Mouse (Mus musculus) midbrain, embryonic 13.5 days (tissue): ENCODE measurements around the gene Tubgcp6. TPM values are rescaled to one million over a fixed set of nuclear protein-coding genes. Genes with fewer than 3 reads are reported as not detected.

ENCODE experiments used
- ATAC-seq: fragments of 200-750 bp; cut with Nextera tagmentation; 2 replicates; pipeline ENCODE4 v1.8.0; 2017; ENCODE audit warnings: mild to moderate bottlenecking, moderate TSS enrichment, moderate library complexity
- H3K27ac ChIP-seq: fragments of 300-500 bp; sonication (generic); 2 replicates; pipeline ENCODE4 v1.5.1; 2015; ENCODE audit warnings: inconsistent platforms, mild to moderate bottlenecking, moderate library complexity
- H3K27me3 ChIP-seq: fragments of 300-500 bp; sonication (generic); 2 replicates; pipeline ENCODE4 v1.6.1; 2015; ENCODE audit warnings: mild to moderate bottlenecking, inconsistent platforms
- H3K36me3 ChIP-seq: fragments of 300-500 bp; sonication (generic); 2 replicates; pipeline ENCODE4 v1.6.1; 2015; ENCODE audit warnings: mild to moderate bottlenecking, inconsistent platforms
- H3K4me1 ChIP-seq: fragments of 300-500 bp; sonication (generic); replicated peaks from 2 replicates; pipeline ENCODE4 v1.6.1; 2015; ENCODE audit warnings: inconsistent platforms
- H3K4me2 ChIP-seq: fragments of 300-500 bp; sonication (generic); replicated peaks from 2 replicates; pipeline ENCODE4 v1.6.1; 2015; ENCODE audit warnings: moderate library complexity, mild to moderate bottlenecking, inconsistent platforms
- H3K4me3 ChIP-seq: fragments of 300-500 bp; sonication (generic); replicated peaks from 2 replicates; pipeline ENCODE4 v1.5.1; 2015; ENCODE audit warnings: mild to moderate bottlenecking, inconsistent platforms
- H3K9ac ChIP-seq: fragments of 300-500 bp; sonication (generic); replicated peaks from 2 replicates; pipeline ENCODE4 v1.6.1; 2015; ENCODE audit warnings: mild to moderate bottlenecking, inconsistent platforms
- H3K9me3 ChIP-seq: fragments of 300-500 bp; sonication (generic); 2 replicates; pipeline ENCODE4 v1.6.1; 2016; ENCODE audit warnings: mild to moderate bottlenecking, inconsistent platforms
- WGBS: fragments of 180-500 bp; shearing (Covaris S2); methylation state at CpG from one replicate; pipeline ENCODE4 v1.1.7; 2015; 5-methylcytosine and 5-hydroxymethylcytosine counted together
- polyA plus RNA-seq: library from polyadenylated mRNA; unstranded; fragments of >200 nt; fragmentation: Nextera tagmentation; extraction: Ambion mirVana; gene quantifications from 2 replicates; pipeline ENCODE4 v1.2.1, GENCODE M21; 2015

Gene Tubgcp6
- polyA plus RNA-seq, 1 experiment from 2014 or later, result 17.4 TPM

DNA sequence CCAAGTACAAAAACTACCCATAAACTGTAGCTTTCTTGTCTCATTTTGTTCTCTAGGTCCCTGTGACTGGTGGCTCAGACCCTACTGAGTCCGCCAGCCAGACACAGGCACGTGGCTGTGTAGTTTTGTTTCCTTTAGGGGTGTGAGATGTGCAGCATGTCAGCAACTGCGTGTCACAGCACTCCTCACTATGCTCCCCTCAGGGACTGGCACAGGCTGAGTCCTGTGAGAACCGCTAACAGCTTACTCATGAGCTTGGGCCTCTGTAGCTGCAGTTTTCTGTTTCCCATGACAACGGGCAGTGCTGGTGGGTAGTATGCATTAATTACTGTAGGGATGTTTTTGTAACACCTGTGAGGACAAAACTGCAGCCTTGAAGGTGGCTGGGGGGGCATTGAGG, 30.7 kb downstream of the Tubgcp6 start:
- no peak overlapping the region; the same call in 1 of the 2 replicates for H3K9ac ChIP-seq
- peaks cover 52% of the 10 kb centered on the region for H3K36me3 ChIP-seq
- H3K4me1 ChIP-seq, result peaks cover 29% of the 10 kb centered on the region
- WGBS, result 75% methylated on average over 5 of the region's 5 CpGs
- no peaks in the 10 kb centered on the region for H3K27me3 ChIP-seq
- H3K4me2 ChIP-seq, result no peak overlapping the region
- H3K9me3 ChIP-seq, result no peaks in the 10 kb centered on the region
- no peak overlapping the region for H3K4me3 ChIP-seq
- no peak for ATAC-seq
- H3K27ac ChIP-seq, result no peak overlapping the region

DNA sequence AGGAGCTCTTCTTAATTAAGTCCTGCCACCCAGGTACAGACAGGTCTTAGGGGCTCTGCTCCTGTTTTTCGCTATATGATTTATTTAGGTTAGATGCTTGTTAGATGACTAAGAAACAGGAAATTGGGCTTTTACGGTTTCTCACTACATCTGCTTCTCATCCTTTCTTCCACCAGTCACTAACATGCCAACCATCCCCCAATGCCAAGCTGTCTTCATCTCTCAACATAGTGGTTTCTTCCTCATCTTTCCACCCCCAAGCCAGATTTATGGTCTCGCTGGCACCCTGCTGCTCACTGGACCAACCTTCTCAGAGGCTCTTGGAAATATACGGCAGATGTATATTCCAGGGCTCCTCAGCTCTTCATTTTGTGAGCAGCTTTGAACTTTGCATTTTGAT, 32.2 kb downstream of the Tubgcp6 start:
- Histone ChIP-seq H3K36me3 (peaks cover 52% of the 10 kb centered on the region), H3K4me1 (peaks cover 29% of the 10 kb centered on the region), H3K9me3 (no peaks in the 10 kb centered on the region), H3K4me2 (peak overlapping the region; percentile 90), H3K27me3 (no peaks in the 10 kb centered on the region), H3K9ac (no peak overlapping the region), H3K4me3 (peak overlapping the region; percentile 84), H3K27ac (no peak overlapping the region)
- 94% methylated on average over 4 of the region's 4 CpGs for WGBS
- no peak for ATAC-seq

DNA sequence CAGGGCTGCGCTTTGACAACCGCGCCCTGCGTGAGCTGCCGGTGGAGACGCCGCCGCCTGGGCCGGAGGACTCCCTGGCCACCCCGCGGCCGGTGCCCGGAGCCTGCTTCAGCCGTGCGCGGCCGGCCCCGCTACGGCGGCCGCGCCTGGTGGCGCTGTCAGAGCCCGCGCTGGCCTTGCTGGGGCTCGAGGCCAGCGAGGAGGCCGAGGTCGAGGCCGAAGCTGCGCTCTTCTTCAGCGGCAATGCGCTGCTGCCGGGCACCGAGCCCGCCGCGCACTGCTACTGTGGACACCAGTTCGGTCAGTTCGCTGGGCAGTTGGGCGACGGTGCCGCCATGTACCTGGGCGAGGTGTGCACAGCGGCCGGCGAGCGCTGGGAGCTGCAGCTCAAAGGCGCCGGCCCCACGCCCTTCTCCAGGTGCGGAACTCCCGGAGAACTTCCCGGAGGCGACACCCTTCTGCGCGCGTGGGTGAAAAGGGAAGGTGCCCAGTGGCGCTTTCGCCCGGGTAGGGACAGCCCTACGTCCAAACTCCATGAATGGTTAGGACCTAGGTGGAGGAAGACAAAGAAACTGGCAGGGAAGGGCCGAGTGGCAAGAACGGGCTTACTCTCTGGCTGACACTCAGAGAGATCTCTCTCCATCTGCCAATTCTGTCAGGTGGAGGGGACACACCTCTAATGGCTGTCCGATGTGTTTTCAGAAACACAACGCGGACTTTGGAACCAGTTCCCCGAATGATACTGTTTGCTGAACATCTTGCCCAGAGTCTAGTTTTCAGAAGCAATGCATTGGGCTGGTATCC, 33.5 kb downstream of the Tubgcp6 start:
- peak overlapping the region; percentile 84 for H3K4me3 ChIP-seq
- 4% methylated on average over 67 of the region's 68 CpGs for WGBS
- H3K27me3 ChIP-seq, result no peaks in the 10 kb centered on the region
- H3K4me1 ChIP-seq, result peaks cover 29% of the 10 kb centered on the region
- H3K9ac ChIP-seq, result peak overlapping the region; percentile 97
- no peaks in the 10 kb centered on the region for H3K9me3 ChIP-seq
- peak overlapping the region; percentile 86 for H3K27ac ChIP-seq
- peak; percentile 75 for ATAC-seq
- peaks cover 52% of the 10 kb centered on the region for H3K36me3 ChIP-seq
- H3K4me2 ChIP-seq, result peak overlapping the region; percentile 90

DNA sequence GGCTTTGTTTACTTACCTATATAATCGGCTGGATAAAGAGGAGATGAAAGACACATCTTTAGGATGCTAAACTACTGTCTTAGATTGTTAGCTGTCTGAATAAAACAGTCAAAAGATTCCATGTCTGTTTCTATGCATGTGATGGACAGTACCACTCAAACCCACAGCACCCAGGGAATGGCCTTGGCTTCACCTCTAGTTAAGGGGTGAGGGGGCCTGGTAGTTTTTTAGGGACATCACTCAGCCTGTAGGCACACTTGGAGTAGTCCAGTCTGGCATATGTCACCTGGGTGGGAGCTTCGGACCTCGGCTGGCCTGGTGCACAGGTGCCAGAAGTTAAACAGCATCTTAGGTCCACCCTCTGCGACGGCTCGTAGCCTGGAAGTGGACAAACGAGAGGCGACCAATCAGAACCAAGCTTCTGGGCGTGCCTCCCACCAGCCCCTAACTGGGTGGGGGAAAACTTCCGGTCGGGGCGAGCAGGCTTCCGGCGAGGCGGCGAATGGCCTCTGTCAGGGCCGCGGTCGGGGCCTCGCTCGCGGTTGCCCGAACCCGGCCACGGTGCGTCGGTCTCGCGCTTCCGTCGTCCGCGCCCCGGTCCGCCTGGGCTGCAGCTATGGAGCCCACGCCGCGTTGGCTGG, 34.2 kb downstream of the Tubgcp6 start, which contains the start of gene Selenoo:
Gene Selenoo (plus strand): TSS at position 478 of the 641 bp plus-strand sequence.
- peaks cover 52% of the 10 kb centered on the region for H3K36me3 ChIP-seq
- no peaks in the 10 kb centered on the region for H3K27me3 ChIP-seq
- H3K9me3 ChIP-seq, result no peaks in the 10 kb centered on the region
- H3K4me2 ChIP-seq, result peak within 1 kb of the TSS; percentile 90
- peak within 1 kb of the TSS; percentile 86 for H3K27ac ChIP-seq
- H3K4me1 ChIP-seq, result peaks cover 29% of the 10 kb centered on the region
- 3% methylated on average over 29 of the region's 38 CpGs for WGBS
- peak within 1 kb of the TSS; percentile 84 for H3K4me3 ChIP-seq
- ATAC-seq, result peak; percentile 94
- H3K9ac ChIP-seq, result peak within 1 kb of the TSS; percentile 97

DNA sequence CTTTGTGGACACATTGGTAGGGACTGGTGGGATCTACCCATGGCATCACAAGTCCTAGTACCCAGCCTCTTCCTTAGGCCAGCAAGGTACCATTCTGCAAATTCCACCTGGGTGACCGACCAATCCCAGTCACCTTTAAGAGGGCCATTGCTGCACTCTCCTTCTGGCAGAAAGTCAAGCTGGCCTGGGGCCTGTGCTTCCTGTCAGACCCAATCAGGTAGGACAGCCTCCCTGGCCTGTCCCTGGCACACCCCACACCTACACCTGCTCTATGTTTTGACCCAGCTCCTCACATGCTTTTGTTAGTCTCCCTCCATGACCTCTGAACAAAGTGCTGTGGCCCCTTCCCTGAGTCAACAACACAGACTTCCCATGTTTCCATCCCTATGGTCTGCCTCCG, 38.1 kb downstream of the Tubgcp6 start:
- Histone ChIP-seq H3K27ac (no peak overlapping the region), H3K9me3 (no peaks in the 10 kb centered on the region), H3K9ac (no peak overlapping the region), H3K27me3 (no peaks in the 10 kb centered on the region), H3K4me1 (peaks cover 14% of the 10 kb centered on the region), H3K4me3 (no peak overlapping the region), H3K4me2 (no peak overlapping the region), H3K36me3 (peaks cover 67% of the 10 kb centered on the region)
- no peak for ATAC-seq
- 93% methylated on average over 2 of the region's 2 CpGs for WGBS

DNA sequence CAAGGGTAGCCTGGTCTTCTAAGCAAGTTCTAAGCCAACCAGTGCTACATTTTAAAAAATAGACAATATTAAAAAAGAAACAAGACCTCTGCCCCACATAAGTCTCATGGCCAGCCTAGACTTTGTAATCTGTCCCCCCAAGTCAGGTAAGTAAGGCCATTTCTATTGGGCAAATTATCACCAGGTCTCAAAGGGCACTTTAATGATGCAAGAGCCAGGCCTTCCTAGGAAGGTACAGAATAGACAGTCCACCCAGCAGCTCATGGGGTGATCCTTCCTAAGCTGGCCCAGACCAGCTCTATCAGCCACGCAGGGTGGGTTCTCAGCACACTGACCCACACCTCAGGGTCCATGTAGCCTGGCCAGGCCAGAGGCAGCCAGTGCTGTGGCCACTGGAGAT, 39.0 kb downstream of the Tubgcp6 start:
- ATAC-seq, result no peak
- Histone ChIP-seq H3K27ac (no peak overlapping the region), H3K4me3 (no peak overlapping the region), H3K27me3 (no peaks in the 10 kb centered on the region), H3K4me2 (no peak overlapping the region), H3K4me1 (peaks cover 10% of the 10 kb centered on the region), H3K36me3 (peaks cover 68% of the 10 kb centered on the region), H3K9me3 (no peaks in the 10 kb centered on the region), H3K9ac (no peak overlapping the region)
- WGBS, result 83% methylated on average over 1 of the region's 1 CpGs

DNA sequence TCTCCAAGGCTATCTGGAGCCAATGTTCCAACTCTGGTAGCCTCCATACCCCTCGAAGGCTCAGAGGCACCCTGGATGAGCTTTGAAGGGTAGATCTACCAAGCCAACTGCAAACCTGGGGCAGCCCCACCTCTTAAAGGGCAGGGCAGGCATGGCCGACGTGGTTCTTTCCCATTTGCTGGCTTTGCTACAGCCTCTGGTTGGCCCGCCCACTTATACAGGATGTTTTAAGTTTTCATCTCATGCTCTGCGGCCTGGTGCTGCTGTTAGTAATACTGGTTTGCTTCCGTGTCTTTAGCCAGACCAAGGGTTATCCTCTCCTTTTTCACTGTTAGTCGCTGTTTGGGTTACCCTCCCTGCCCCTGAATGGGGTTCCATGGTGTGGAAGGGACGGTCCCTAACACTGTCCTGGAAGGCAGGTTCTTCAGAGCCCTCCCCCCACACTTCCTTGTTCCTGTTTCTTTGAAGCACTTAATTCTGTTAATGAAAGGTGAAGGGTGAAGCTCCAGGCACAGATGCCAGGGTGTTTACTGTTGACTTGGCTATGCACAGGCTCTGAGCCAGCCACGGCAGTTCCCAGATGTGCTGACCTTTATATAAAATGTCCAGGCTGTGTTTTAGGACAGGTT, 44.6 kb downstream of the Tubgcp6 start:
- Histone ChIP-seq H3K9ac (peak overlapping the region; percentile 89), H3K36me3 (peaks cover 29% of the 10 kb centered on the region), H3K27me3 (no peaks in the 10 kb centered on the region), H3K4me2 (0 out of 2 replicates have a peak overlapping the region, but pooled peaks have one; percentile 9), H3K4me3 (no peak overlapping the region), H3K27ac (no peak overlapping the region), H3K9me3 (no peaks in the 10 kb centered on the region), H3K4me1 (peaks cover 41% of the 10 kb centered on the region)
- no peak for ATAC-seq
- 81% methylated on average over 9 of the region's 9 CpGs for WGBS

DNA sequence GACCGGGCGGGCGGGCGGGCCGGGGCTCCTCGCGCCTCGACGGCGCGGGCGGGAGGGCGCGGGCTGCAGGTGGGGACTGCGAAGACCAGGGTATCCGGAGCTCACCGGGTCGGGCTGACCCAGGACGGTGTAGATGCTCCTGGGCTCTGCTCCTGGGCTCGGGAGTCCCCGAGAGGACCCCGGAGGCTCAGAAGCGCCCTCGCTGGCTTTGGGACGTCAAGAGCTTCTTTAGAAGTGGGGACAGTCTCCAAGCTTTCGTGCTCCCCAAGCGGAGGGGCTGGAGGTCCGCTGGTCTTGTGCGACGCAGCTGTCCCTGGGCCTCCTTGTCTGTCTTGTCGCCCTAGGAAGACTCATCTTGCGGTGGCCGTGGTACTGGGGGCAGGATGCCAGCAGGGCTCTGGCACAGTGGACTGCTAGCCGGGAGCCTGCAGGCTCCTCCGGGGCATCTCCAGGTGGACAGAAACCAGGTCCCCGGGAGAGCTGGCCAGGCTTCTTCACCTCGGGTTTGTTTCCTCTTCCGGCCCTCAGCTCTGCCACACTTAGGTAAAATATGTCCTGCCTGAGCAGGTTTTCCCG, 46.7 kb downstream of the Tubgcp6 start:
- no peaks in the 10 kb centered on the region for H3K27me3 ChIP-seq
- no peaks in the 10 kb centered on the region for H3K9me3 ChIP-seq
- ATAC-seq, result peak; percentile 79
- H3K4me2 ChIP-seq, result peak overlapping the region; percentile 95
- peak overlapping the region; percentile 89 for H3K9ac ChIP-seq
- peaks cover 8% of the 10 kb centered on the region for H3K36me3 ChIP-seq
- 1% methylated on average over 36 of the region's 39 CpGs for WGBS
- peak overlapping the region; percentile 81 for H3K4me3 ChIP-seq
- peaks cover 41% of the 10 kb centered on the region for H3K4me1 ChIP-seq
- peak overlapping the region; percentile 93 for H3K27ac ChIP-seq

DNA sequence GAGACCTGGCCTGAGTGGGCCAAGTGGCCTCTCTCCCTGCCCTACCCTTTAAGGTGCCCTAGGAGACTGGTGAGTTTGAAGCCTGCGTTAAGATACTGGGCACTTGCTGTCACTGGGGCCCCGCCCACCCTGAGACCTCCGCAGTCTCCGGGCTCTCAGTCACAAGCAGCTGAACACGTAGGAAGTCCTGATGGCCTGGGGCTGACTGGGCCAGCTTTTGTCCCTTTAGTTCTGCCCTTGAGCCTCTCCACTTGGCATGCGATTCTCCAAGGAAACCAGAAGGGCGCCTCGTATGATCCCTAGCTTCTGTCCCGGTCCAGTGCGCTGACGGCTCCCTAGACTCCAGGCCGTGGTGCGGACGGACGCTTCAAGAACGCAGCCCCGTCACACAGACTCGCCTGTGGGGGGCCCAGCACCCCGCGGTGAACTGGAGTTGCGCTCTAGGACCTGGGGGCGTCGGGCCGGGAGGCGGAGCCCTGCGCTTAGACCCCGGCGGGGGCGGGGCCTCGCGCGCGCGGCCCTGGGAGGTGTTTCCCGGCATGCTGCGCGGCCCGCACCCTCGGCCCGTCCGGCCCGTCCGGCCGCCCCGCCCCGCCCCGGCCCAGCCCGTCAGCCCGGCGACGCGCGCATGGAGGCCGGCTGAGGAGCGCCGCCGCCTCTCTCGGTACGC, 47.3 kb downstream of the Tubgcp6 start:
- H3K36me3 ChIP-seq, result peaks cover 3% of the 10 kb centered on the region; the same call in 1 of the 2 replicates
- H3K4me1 ChIP-seq, result peaks cover 41% of the 10 kb centered on the region
- under 1% methylated on average over 46 of the region's 59 CpGs for WGBS
- H3K27ac ChIP-seq, result peak overlapping the region; percentile 93
- peak; percentile 94 for ATAC-seq
- H3K27me3 ChIP-seq, result no peaks in the 10 kb centered on the region
- peak overlapping the region; percentile 81 for H3K4me3 ChIP-seq
- H3K9ac ChIP-seq, result peak overlapping the region; percentile 89
- H3K9me3 ChIP-seq, result no peaks in the 10 kb centered on the region
- H3K4me2 ChIP-seq, result peak overlapping the region; percentile 95

DNA sequence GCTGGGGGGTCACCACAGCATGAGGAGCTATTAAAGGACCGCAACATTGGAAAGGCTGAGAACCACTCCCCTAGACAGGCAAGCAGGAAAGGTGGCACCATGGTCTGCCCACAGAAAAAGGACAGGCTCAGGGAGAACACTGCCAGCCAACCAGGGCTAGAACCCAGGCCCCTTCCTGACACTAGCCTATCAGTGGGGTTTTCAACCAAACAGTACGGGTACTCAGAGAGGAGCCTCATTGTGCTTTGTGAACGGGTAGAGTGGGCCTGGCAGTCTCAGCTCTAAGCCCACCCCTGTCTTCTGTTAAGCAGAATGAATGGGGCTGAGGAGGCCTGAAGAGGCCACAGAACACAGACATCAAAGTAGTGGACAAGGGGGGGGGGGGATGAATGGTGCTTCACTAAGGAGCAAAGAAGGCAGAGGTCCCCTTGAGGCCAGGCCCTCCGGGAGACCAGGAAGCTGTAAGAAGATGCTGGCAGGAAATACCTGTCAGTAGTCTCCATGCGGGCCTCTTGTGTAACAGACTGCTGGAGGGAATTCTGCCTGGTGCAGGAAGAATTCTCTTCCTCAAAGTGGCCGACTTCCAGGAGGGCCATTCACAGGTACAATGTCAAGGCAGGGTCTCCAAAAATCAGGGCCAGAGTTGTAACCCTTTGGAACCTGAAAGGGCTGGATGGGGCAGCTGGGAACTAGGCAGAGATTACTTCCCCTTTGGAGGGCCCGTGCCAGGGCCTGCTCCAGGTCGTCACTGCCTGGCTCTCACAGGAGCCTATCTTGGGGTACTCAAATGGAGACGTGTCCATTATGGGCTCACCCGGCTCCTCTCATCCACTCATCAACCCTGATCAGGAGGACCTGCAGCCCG, 48.1 kb downstream of the Tubgcp6 start, which contains the start of gene Trabd:
Gene Trabd (plus strand): TSS at position 512 of the 865 bp plus-strand sequence.
- Histone ChIP-seq H3K4me3 (peak within 1 kb of the TSS; percentile 81), H3K4me1 (peaks cover 41% of the 10 kb centered on the region), H3K9ac (peak within 1 kb of the TSS; percentile 89), H3K9me3 (no peaks in the 10 kb centered on the region), H3K4me2 (peak within 1 kb of the TSS; percentile 95), H3K36me3 (peaks cover 2% of the 10 kb centered on the region), H3K27me3 (0 out of 2 replicates have a peak, but pooled peaks cover under 1% of the 10 kb centered on the region), H3K27ac (peak within 1 kb of the TSS; percentile 93)
- 0 out of 2 replicates have a peak, but pooled peaks have one; percentile 0 for ATAC-seq
- WGBS, result 23% methylated on average over 11 of the region's 11 CpGs
